Mouse (Mus musculus) CD4-positive, CD25-positive, alpha-beta regulatory T cell, adult 4 months (primary cell): ENCODE results near the gene Has3. TPM values are rescaled to one million over a fixed set of nuclear protein-coding genes. Genes with fewer than 3 reads are reported as not detected.
"Not testable (repeated sequence)": the region's sequence is repeated elsewhere in the genome, so short reads cannot be mapped to it uniquely, and the experiment has no call there.

Source experiments
- ATAC-seq: one replicate; pipeline ENCODE4 v1.8.0; 2017
- polyA plus RNA-seq, 2 experiments: library from polyadenylated mRNA; unstranded; fragments of 100-300 nt; shearing (Covaris generic); gene quantifications; one replicate each; pipeline ENCODE4 v1.2.1; 2017

Gene Has3
- under 1 TPM; 0.10 to 0.13 TPM for polyA plus RNA-seq

- no peak for ATAC-seq
Measured at GRCm38 (mm10) chr8:106870051-106870450, at the start of gene Has3. Gene Has3, plus strand, starts transcription at chr8:106870242.

GRCm38 (mm10) chr8:106820553-106821515 lies 49.2 kb upstream of the Has3 start:
- ATAC-seq = no peak

- ATAC-seq = no peak
Measured at GRCm38 (mm10) chr8:106828921-106829320, 41.1 kb upstream of the Has3 start.

GRCm38 (mm10) chr8:106829526-106830045 lies 40.5 kb upstream of the Has3 start:
- ATAC-seq = no peak

- no peak for ATAC-seq
Measured at GRCm38 (mm10) chr8:106834899-106835298, 35.1 kb upstream of the Has3 start.

GRCm38 (mm10) chr8:106836525-106836924 lies 33.5 kb upstream of the Has3 start:
- no peak for ATAC-seq

- ATAC-seq = no peak
Measured at GRCm38 (mm10) chr8:106838803-106839202, 31.2 kb upstream of the Has3 start.

- ATAC-seq = no peak
Measured at GRCm38 (mm10) chr8:106839209-106840001, 30.6 kb upstream of the Has3 start.

GRCm38 (mm10) chr8:106850034-106850433 lies 20.0 kb upstream of the Has3 start:
- no peak for ATAC-seq

GRCm38 (mm10) chr8:106854534-106855241 lies 15.4 kb upstream of the Has3 start:
- no peak for ATAC-seq

- no peak for ATAC-seq
Measured at GRCm38 (mm10) chr8:106855242-106855562, 14.8 kb upstream of the Has3 start.

GRCm38 (mm10) chr8:106862845-106863244 lies 7.2 kb upstream of the Has3 start:
- no peak for ATAC-seq

- ATAC-seq = no peak
Measured at GRCm38 (mm10) chr8:106865354-106865753, 4.7 kb upstream of the Has3 start.

- no peak for ATAC-seq
Measured at GRCm38 (mm10) chr8:106870537-106871327, 690 bp downstream of the Has3 start.

- ATAC-seq = no peak
Measured at GRCm38 (mm10) chr8:106871328-106871926, 1.4 kb downstream of the Has3 start.

GRCm38 (mm10) chr8:106871931-106872371 lies 1.9 kb downstream of the Has3 start:
- no peak for ATAC-seq

GRCm38 (mm10) chr8:106872454-106873034 lies 2.5 kb downstream of the Has3 start:
- no peak for ATAC-seq

- ATAC-seq = no peak
Measured at GRCm38 (mm10) chr8:106880121-106880707, 10.2 kb downstream of the Has3 start.

GRCm38 (mm10) chr8:106884094-106884493 lies 14.1 kb downstream of the Has3 start:
- ATAC-seq = not testable (repeated sequence)

GRCm38 (mm10) chr8:106884826-106885400 lies 14.9 kb downstream of the Has3 start:
- not testable (repeated sequence) for ATAC-seq
